Mouse (Mus musculus): ENCODE results near the gene Tubgcp3.
"Not testable (repeated sequence)": the region's sequence is repeated elsewhere in the genome, so short reads cannot be mapped to it uniquely, and the experiment has no call there.

Tubgcp3 gene

DNA sequence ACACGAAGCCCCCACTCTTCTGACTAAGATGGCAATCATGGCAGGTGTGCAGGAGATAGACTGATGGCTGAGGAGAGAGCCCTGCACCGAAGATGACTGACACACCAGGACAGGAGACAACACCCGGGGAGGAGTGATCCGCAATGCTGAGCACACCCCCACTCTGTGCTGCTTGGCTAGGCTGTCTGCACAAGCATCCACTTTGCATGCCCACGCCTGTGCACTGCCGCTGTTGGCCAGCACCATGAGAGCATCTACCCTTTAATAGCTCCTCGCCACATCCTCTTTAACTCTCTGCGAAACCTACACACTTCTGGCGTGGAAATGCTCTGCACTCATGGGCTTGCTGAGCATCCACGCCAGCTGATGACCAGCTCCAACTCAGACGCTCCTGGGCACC, 33.6 kb downstream of the Tubgcp3 start:
- DNase-seq: no peak

DNA sequence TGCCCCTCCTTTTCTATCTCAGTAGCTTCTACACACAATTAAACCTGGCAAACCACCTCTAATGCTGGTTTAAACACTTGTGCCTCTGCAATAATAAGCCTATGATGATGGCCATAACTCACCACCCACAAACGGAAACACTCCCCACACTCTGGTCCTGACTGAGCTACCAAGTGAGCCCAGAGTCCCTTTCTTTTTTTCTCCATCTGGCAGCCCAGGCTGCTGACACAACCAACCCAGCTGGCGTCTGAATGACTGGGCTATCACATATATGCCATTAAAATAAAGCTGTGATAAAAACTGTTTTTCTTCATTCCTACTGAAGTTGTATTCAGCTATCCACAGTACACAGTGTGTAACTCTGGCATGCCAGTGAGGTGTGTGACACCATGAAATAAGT, 36.7 kb downstream of the Tubgcp3 start:
- DNase-seq: no peak

- peak; percentile 60 for DNase-seq
These were observed 43.0 kb downstream of the Tubgcp3 start for GRCm38 (mm10) chr8:12629079-12629478.

GRCm38 (mm10) chr8:12625890-12626289, 46.2 kb downstream of the Tubgcp3 start:
- DNase-seq: no peak

DNA sequence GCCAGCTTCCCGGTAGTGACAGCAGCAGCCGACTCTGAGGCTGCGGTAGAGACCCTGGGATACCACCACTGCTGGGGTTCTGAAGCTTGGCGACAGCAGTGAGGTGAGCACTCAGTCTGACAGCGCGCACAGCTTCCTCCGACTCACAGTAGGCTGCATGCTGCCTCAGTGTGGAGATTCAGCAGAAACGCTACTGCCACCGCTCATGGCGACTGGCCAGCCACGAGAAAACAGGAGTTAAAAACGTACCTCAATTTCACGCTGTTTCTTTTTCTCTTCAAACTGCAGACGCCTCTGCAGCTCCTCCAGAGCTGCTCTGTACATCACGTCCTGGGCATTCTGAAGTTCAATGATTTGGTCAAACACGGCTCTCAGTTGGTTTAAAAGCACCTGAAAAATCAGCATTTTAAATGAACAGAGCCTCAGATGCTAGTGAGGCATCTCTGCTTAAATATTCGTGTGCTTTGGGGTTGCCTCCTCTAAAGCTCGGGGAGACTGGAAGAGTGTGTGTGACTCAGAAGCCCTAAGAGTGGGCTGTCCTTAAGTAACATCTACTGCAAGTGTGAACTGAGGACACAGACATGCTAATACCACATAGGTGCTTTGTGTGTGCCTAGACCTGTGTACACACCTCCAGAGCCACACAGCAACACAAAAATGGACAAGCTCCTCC, 50.4 kb downstream of the Tubgcp3 start:
- no peak for DNase-seq

DNA sequence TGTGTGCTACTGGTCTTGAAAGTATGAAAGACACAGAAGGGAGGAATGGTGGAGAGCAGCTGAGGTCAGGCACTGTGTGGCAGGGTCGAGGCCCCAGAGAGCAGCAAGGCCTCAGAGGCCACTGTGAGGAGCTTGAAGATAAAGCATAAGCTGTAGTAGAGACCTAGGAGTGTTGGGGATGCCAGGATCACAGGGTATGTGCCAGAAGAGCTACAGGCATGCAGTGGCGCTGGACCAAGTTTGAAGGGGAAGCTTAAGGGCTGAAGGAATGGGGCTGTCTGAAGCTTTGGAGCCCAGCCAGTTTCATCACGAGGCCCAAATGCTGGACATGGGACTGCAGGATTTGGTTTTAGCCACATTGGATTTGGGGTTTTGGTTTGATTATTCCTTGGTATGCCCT, 54.7 kb downstream of the Tubgcp3 start:
- DNase-seq: not testable (repeated sequence)

DNA sequence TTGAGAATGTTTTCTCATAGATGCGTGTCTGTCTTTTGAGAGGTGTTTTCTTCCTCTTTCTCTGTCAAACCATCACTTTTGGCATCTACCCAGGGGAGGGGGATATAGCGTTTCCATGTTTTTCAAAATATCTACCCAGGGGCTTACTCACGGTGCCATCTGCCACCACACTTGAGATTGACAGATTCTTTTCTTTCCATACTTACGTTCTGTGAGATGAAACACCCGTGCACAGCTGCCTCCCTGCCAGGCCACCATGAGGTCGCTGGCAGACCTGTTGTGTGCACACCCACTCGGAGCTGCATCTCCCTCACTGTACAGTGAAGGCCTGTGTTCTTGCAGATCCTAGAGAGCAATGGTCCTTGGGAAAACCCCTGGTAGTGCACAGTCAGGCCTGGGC, 58.8 kb downstream of the Tubgcp3 start:
- DNase-seq: no peak

GRCm38 (mm10) chr8:12609752-12610449, 62.1 kb downstream of the Tubgcp3 start:
- no peak for DNase-seq

DNA sequence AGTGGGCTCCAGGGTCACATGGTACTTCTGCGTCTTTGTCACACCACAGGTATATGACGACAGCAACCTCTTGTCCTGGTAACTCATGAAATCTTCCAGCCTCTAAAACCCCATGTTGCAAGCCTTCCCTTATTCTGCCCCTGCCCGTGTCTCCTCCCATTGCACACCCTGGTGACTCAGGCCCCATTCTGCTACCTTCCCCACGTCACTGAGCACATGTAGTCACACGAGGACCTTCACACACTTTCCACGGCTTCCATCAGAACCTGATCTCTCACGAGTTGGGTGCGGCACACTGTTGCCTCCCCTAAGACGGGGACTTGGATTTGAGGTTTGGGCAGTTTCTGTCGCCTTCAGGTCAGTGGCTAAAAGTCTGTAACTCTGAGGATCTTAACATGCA, 63.2 kb downstream of the Tubgcp3 start:
- no peak for DNase-seq

- DNase-seq: peak; percentile 91
These were observed 64.8 kb downstream of the Tubgcp3 start for GRCm38 (mm10) chr8:12607223-12607622.

GRCm38 (mm10) chr8:12583785-12584184, 88.3 kb downstream of the Tubgcp3 start:
- DNase-seq: no peak

- DNase-seq: not testable (repeated sequence)
These were observed 92.6 kb downstream of the Tubgcp3 start for GRCm38 (mm10) chr8:12579339-12579999.

DNA sequence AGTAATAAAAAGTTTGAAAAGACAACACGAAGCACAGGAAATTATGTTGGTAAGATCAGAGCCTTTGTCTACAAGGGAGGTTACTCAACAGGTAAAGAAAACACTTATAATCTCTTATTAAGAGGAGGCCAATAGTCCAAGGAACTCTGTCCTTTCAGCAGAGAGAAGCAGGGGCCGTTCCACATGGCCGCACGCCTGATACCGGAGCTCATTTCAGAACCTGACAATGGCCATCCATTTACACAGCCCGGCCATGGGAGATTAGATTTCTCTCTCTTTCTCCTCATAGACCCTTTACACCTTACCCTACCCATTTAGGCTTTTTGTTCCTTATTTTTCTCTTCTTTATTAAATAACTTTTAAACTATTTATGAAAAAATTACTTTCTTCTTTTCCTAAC, 95.3 kb downstream of the Tubgcp3 start:
- peak; percentile 61 for DNase-seq

DNA sequence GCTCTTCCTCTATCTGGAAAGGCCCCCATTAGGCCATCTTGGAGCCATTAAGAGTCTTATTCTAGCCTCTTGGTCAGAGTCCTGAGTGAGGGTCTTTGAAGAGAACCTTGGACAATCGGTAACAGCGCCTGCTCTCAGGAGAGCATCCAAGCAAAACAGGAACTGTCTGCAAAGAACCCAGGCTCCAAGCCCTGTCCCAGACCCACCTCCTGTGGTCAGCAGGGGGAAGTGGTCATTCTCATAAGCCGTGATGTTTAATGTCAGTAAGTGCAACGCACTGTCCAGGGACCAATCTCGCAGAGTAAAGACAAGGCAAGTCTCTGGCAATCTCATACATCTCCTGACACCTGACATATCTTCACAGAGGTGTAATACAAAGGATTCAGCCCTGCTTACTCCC, 96.0 kb downstream of the Tubgcp3 start:
- DNase-seq: no peak

DNA sequence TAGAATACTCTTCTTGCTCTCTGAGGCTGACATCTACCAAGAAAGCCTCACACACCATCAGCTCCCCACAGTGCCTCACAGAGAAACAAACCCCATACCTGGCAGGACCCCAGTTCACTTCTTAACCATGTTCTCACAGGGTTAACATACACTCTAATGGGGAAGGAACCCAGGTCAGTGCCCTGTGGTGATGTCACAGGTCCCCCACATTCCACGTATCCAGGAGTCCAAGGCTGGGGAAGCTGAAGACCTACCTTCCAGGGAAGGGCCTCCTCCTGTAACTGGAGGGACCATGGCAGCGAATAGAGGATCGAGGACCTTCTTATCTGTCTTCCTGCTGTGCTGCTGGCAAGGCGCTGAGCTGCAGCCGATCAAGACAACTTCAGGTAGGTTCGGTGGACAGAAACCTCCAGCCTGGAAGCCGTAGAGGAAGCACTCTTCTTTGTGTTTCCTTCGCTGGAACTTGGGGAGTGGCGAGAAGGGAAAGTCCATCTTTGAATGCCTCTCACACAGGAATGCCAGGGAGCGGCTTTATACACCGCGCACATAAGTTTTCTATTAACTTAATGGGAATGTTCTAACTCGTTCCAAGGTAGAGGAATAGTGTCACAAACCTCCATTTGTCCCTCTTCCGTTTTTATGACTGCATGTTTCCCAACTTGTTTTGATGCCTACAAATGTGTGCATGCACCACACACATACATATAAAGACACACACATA, 99.1 kb downstream of the Tubgcp3 start, which contains the start of gene Spaca7:
Gene Spaca7, plus strand, starts transcription at position 216 of the 721 bp plus-strand sequence.
- no peak for DNase-seq

DNA sequence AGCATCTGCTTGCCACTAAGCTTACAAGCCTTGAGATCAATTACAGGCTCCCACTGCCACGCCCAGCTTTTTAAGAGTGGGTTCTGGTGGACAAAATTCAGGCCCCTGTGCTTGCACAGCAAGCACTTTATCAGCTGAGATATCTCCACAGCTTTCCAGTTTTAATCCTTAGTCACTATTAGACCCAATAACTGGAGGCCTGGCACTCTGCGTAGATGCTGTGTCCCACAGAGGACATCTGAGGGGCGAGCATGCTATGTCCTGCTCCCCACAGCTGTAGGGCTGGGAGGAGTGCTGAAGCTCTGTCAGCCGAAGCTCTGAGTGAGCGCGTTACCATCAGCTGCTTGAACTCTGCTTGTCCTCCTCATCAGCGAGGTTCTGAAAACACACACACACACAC, 105.5 kb downstream of the Tubgcp3 start:
- DNase-seq: no peak

- no peak for DNase-seq
These were observed 106.6 kb downstream of the Tubgcp3 start for GRCm38 (mm10) chr8:12565488-12565887.

- DNase-seq: peak; percentile 52
These were observed 107.7 kb downstream of the Tubgcp3 start for GRCm38 (mm10) chr8:12564307-12564706.

Measured in kidney, adult 9 months (tissue).